Mouse (Mus musculus): ENCODE measurements around the gene Gopc. TPM values are rescaled to one million over a fixed set of nuclear protein-coding genes. Genes with fewer than 3 reads are reported as not detected.
"Not testable (repeated sequence)": the region's sequence is repeated elsewhere in the genome, so short reads cannot be mapped to it uniquely, and the experiment has no call there.

The Gopc gene
- polyA plus RNA-seq, 1 experiment from 2014 or later, result 21.7 TPM

DNA sequence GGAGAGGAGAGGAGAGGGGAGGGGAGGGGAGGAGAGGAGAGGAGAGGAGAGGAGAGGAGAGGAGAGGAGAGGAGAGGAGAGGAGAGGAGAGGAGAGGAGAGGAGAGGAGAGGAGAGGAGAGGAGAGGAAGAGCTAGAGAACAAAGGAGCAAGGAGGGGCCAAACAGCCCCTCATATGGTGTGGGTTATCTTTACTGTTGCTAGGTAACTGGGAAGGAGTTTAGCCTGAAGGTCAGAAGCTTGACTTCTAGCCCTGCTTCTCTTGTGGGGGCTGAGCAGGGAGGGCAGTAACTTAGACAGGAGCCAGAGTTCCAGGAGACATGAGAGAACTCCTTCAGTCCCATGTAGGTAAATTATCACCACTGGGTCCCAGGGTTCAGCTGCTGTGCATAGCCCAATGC lies 83.4 kb downstream of the Gopc start:
- ATAC-seq (ENCODE audit: insufficient read depth, low FRiP score, low TSS enrichment); H3K9ac ChIP-seq (ENCODE audit: low read length); H3K4me2 ChIP-seq (ENCODE audit: low read depth); H3K36me3 ChIP-seq (ENCODE audit: control insufficient read depth, insufficient read depth, low read length); H3K4me1 ChIP-seq (ENCODE audit: control insufficient read depth, insufficient read depth, low read length); DNase-seq (ENCODE audit: low spot score); H3K9me3 ChIP-seq (ENCODE audit: control insufficient read depth, low read length); H3K27ac ChIP-seq (ENCODE audit: low read depth, low read length); H3K27me3 ChIP-seq (ENCODE audit: control insufficient read depth, insufficient read depth, low read length); H3K4me3 ChIP-seq (ENCODE audit: low read depth, low read length): not testable (repeated sequence)

DNA sequence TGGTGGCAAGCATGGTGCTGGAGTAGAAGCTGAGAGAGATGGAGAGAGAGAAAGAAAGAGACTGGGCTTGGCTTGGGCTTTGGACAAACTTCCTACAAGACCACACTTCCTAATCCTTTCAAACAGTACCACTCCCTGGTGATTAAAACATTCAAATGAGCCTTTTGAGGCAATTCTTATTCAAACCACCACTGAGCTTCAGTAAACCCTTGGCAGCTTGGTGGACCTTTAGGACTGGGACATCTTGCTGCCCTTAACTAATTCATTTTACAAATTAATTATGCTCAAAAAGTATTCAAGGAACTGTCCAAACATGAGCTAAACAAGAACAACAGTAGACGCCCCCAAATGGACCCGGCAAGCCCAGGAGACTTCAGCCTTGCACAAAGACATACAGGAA lies 86.0 kb downstream of the Gopc start:
- Histone ChIP-seq H3K36me3 (ENCODE audit: control insufficient read depth, insufficient read depth, low read length) (no peaks in the 10 kb centered on the region), H3K27ac (ENCODE audit: low read depth, low read length) (no peak overlapping the region), H3K27me3 (ENCODE audit: control insufficient read depth, insufficient read depth, low read length) (no peaks in the 10 kb centered on the region), H3K4me1 (ENCODE audit: control insufficient read depth, insufficient read depth, low read length) (no peaks in the 10 kb centered on the region), H3K4me2 (ENCODE audit: low read depth) (no peak overlapping the region), H3K9me3 (ENCODE audit: control insufficient read depth, low read length) (no peaks in the 10 kb centered on the region), H3K4me3 (ENCODE audit: low read depth, low read length) (no peak overlapping the region), H3K9ac (ENCODE audit: low read length) (no peak overlapping the region)
- DNase-seq (ENCODE audit: low spot score) (no peak), ATAC-seq (ENCODE audit: insufficient read depth, low FRiP score, low TSS enrichment) (no peak)
- 93% methylated on average over 2 of the region's 2 CpGs for WGBS

DNA sequence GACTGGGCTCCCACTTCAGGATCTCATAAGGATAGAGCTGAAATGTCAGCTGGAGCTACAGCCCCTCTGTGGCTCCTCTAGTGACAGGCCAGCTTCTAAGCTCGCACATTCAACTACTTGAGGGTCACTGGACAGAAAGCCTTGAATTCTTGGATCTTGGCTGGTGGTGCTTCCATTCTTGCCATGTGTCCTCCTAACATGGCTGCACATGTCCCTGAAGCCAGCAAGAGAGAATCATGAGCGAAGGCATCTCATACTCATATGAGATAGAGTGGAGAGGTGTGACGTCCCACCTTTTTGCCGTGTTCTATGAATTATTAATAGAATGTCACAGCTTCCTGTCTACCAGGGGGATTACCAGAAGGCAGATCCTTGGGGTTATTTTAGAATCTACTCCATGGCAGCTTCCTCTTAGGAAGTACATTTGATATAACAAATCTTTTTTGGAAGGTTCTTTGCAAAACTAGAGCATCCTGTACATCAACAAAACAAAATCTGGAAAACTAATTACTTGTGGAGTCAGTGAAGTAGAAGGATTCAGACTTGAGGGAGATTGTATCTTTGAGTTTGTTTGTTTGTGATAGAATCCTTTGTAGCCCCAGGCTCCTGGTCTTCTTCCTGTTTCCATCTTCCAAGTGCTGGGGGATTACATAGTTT lies 87.9 kb downstream of the Gopc start:
- Histone ChIP-seq H3K4me1 (ENCODE audit: control insufficient read depth, insufficient read depth, low read length) (no peaks in the 10 kb centered on the region), H3K9me3 (ENCODE audit: control insufficient read depth, low read length) (no peaks in the 10 kb centered on the region), H3K36me3 (ENCODE audit: control insufficient read depth, insufficient read depth, low read length) (no peaks in the 10 kb centered on the region), H3K27me3 (ENCODE audit: control insufficient read depth, insufficient read depth, low read length) (no peaks in the 10 kb centered on the region), H3K9ac (ENCODE audit: low read length) (no peak overlapping the region), H3K27ac (ENCODE audit: low read depth, low read length) (no peak overlapping the region), H3K4me3 (ENCODE audit: low read depth, low read length) (no peak overlapping the region), H3K4me2 (ENCODE audit: low read depth) (no peak overlapping the region)
- 92% methylated on average over 4 of the region's 4 CpGs for WGBS
- ATAC-seq (ENCODE audit: insufficient read depth, low FRiP score, low TSS enrichment) (no peak), DNase-seq (ENCODE audit: low spot score) (no peak)

DNA sequence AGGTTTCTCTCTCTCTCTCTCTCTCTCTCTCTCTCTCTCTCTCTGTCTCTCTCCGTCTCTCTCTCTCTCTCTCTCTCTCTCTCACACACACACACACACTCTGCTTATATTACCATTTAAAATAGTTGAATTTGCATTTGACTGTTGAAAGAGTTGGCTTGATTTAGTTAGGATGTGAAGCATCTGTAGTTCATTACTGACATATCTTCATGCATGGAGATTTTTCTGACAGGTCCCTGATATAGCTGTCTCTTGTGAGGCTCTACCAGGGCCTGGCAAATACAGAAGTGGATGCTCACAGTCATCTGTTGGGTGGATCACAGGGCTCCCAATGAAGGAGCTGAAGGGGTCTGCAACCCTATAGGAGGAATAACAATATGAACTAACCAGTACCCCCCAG lies 89.5 kb downstream of the Gopc start:
- not testable (repeated sequence) for H3K4me1 ChIP-seq (ENCODE audit: control insufficient read depth, insufficient read depth, low read length); H3K36me3 ChIP-seq (ENCODE audit: control insufficient read depth, insufficient read depth, low read length); H3K27ac ChIP-seq (ENCODE audit: low read depth, low read length); DNase-seq (ENCODE audit: low spot score); H3K9me3 ChIP-seq (ENCODE audit: control insufficient read depth, low read length); H3K4me2 ChIP-seq (ENCODE audit: low read depth); ATAC-seq (ENCODE audit: insufficient read depth, low FRiP score, low TSS enrichment); H3K27me3 ChIP-seq (ENCODE audit: control insufficient read depth, insufficient read depth, low read length); H3K4me3 ChIP-seq (ENCODE audit: low read depth, low read length); H3K9ac ChIP-seq (ENCODE audit: low read length)
- 90% methylated on average over 1 of the region's 1 CpGs for WGBS

DNA sequence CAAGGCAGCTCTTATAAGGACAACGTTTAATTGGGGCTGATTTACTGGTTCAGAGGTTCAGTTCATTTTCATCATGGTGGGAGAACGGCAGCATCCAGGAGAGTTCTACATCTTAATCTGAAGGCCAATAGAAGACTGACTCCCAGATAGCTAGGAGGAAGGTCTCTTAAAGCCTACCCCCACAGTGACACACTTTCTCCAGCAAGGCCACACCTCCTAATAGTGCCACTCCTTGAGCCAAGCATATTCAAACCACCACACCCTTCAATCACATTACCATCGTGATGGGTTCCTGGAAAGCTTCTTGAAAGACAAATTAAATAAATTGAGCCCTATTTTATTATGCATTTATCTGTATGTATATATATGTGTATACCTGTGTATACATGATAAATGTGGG lies 92.7 kb downstream of the Gopc start:
- H3K4me3 ChIP-seq (ENCODE audit: low read depth, low read length), result no peak overlapping the region
- no peak for DNase-seq (ENCODE audit: low spot score)
- 92% methylated on average over 3 of the region's 3 CpGs for whole genome bisulfite sequencing

DNA sequence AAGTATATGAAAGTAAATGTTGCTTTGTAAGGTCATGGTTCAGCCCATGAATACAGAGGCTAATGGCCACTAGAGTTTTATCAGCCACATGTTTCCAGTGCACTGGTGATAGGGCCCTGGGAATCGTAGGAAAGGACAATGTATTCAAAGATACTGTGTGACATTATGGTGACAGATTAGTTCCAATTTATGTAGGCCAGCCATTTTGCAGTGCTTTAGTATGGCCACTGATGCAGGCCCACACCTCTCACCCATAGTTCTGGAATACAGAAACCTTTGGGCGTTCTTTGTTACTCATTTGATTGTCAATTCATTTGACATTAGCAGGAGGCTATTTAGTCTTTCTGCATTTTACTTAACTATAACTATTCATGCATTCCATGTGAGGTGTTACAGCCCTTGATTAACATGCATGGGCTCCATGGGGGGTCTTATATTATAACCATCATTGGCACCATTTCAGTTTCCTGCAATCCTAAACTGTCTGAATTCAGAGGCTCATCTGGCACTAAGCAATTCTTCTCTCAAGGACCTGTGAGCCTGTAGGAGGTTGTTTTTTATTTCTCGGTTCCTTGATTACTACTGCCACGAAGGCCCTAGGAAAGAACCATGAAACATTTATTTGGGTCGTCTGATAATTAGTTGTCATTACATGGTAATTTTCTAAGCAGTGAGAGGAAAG lies 93.9 kb downstream of the Gopc start:
- H3K9ac ChIP-seq (ENCODE audit: low read length), result no peak overlapping the region
- H3K4me2 ChIP-seq (ENCODE audit: low read depth), result no peak overlapping the region
- DNase-seq (ENCODE audit: low spot score) (no peak), ATAC-seq (ENCODE audit: insufficient read depth, low FRiP score, low TSS enrichment) (0 out of 2 replicates have a peak, but pooled peaks have one; percentile 38)
- H3K4me1 ChIP-seq (ENCODE audit: control insufficient read depth, insufficient read depth, low read length), result no peaks in the 10 kb centered on the region
- no peaks in the 10 kb centered on the region for H3K27me3 ChIP-seq (ENCODE audit: control insufficient read depth, insufficient read depth, low read length)
- H3K36me3 ChIP-seq (ENCODE audit: control insufficient read depth, insufficient read depth, low read length), result no peaks in the 10 kb centered on the region
- no peaks in the 10 kb centered on the region for H3K9me3 ChIP-seq (ENCODE audit: control insufficient read depth, low read length)
- no peak overlapping the region for H3K27ac ChIP-seq (ENCODE audit: low read depth, low read length)
- H3K4me3 ChIP-seq (ENCODE audit: low read depth, low read length), result no peak overlapping the region
- WGBS, result 47% methylated on average over 5 of the region's 5 CpGs

More for the DNA sequence above, 92.7 kb downstream of the Gopc start:
- H3K27ac ChIP-seq (ENCODE audit: low read depth, low read length), result no peak overlapping the region
- ATAC-seq (ENCODE audit: insufficient read depth, low FRiP score, low TSS enrichment), result no peak
- no peaks in the 10 kb centered on the region for H3K36me3 ChIP-seq (ENCODE audit: control insufficient read depth, insufficient read depth, low read length)
- no peaks in the 10 kb centered on the region for H3K27me3 ChIP-seq (ENCODE audit: control insufficient read depth, insufficient read depth, low read length)
- no peak overlapping the region for H3K4me2 ChIP-seq (ENCODE audit: low read depth)
- H3K4me1 ChIP-seq (ENCODE audit: control insufficient read depth, insufficient read depth, low read length), result no peaks in the 10 kb centered on the region
- H3K9me3 ChIP-seq (ENCODE audit: control insufficient read depth, low read length), result no peaks in the 10 kb centered on the region
- no peak overlapping the region for H3K9ac ChIP-seq (ENCODE audit: low read length)

Other genes starting within 250 kb of the Gopc start
- gene Ros1, start 186.9 kb downstream of the Gopc start, polyA plus RNA-seq (2014; fragmentation: Nextera tagmentation; extraction: Ambion mirVana), result not detected in 2 replicates
- 24.8 and 26.4 TPM in 2 replicates for gene Dcbld1, start 148.5 kb downstream of the Gopc start, polyA plus RNA-seq (2014; fragmentation: Nextera tagmentation; extraction: Ambion mirVana)
- not detected in 2 replicates for gene Gm26741, start 23.4 kb downstream of the Gopc start, polyA plus RNA-seq (2014; fragmentation: Nextera tagmentation; extraction: Ambion mirVana)
- gene Nepn, start 6.8 kb upstream of the Gopc start, polyA plus RNA-seq (2014; fragmentation: Nextera tagmentation; extraction: Ambion mirVana), result not detected in 2 replicates
- gene Nus1, start 35.4 kb upstream of the Gopc start, polyA plus RNA-seq (2014; fragmentation: Nextera tagmentation; extraction: Ambion mirVana), result 14.4 and 15.7 TPM in 2 replicates